Mouse (Mus musculus) ES-Bruce4 (cell line): ENCODE data around the gene Ptges2.

Experiments used
- CTCF ChIP-seq: IDR thresholded peaks from one replicate; pipeline ENCODE4 v1.8.1; 2011; ENCODE audit warnings: low read depth, low read length
- EP300 ChIP-seq: IDR thresholded peaks from 2 replicates; pipeline ENCODE4 v1.6.1; 2011; ENCODE audit warnings: low read depth, low read length; ENCODE audit not compliant: insufficient read depth
- POLR2A ChIP-seq: IDR thresholded peaks from one replicate; pipeline ENCODE4 v1.8.1; 2011; ENCODE audit warnings: low read length; ENCODE audit not compliant: insufficient read depth

- TF ChIP-seq CTCF: no peak
- TF ChIP-seq EP300: no peak
- TF ChIP-seq POLR2A: no peak
These were observed 41.9 kb upstream of the Ptges2 start for GRCm38 (mm10) chr2:32353836-32354235.
